Mouse (Mus musculus) c-Kit-positive CD71-positive TER-119-negative erythroid progenitor cells, embryonic 14.5 days (primary cell): ENCODE data around the gene Sgcb.

ENCODE experiments used
- DNase-seq: peaks from one replicate; pipeline ENCODE4 v3.0.0-alpha.2; 2013; ENCODE audit warnings: low read depth

Gene Sgcb

DNA sequence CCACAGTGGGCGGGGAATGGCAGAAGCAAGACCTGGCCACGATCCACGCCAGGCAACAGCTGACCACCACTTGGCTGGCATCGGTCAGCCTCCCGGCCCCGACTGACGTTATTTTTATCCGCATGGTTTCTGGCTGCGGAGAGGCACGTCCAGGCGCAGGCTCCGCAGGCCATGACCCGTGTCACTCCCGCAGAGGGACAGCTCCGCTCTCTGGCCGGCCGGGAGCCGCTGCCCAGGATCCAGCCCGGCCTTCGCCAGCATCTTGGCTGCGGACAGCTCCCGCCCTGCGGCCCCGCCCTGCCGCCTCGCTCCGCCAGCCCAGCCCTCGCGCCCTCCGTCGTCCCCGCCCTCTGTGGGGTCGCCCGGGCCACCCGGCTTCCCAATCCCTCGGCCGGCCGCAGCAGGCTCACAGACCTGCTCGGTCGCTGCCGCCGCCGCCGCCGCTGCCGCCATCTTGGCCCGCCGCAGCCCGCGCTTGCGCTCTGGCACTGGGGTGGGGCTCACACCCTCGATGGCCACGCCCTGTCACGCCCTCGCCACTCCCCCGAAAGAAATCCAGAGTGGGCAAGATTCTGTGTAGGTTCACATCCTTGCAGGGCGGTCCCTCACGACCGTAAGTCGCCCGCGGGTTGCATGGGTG is at the start of gene Sgcb:
Gene Sgcb (minus strand): TSS at position 530 of the 640 bp plus-strand sequence.
- no peak for DNase-seq

- DNase-seq: no peak
Measured at GRCm38 (mm10) chr5:73694254-73695015, 46.8 kb upstream of the Sgcb start.

DNA sequence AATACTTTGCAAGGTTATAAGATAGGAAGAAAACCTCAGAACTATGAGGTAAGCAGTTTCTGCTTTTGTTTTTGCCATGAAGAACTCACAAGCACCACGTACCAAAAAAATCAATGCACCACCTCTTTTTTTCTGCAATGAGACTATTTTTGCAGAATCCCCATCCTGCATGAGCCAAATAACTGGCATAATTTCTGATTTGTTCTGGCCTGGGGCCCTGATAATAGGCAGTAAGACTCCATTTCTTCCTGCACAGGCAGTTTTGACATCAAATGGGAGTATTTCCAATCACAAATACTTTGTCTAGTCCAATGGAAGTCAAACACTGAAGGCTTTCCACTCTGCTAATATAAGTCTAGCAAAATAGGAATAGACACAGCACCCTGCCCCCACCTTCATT is 46.2 kb upstream of the Sgcb start:
- DNase-seq: no peak

DNA sequence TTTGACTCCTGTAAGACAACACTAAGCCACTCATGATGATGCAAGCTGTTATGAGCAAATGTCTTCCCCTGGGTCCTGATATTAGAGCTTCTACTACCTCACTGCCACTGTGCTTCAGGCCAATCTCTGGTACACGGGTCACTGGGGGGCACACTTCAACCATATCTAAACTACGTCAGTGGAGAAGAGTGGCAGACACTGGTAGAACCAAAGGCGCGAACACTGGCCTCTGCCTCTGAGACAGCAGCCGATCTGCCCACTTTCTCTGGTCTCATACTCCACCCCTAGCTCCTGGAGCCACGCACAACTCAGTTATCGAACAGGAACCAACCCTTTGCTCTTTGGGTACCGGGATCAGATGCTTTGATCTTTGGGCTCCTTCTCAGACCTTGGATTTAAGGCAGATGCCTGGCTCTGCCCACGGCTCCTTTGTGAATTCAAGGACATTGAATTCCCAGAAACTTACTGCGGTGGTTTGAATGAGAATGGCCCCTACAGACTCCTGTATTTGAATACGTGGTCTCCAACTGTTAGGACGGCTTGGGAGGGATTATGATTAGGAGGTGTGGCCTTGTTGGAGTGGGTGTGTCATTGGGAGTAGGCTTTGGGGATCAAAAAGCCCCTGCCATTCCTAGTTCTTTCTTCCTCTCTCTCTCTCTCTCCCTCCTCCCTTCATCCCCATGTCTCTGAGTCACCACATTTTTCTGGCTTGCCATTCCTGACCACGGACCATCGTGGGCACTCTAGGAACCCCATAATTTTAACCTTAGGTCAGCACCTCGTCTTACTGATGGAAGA is 44.3 kb upstream of the Sgcb start:
- no peak for DNase-seq

GRCm38 (mm10) chr5:73690146-73690545 is 42.6 kb upstream of the Sgcb start:
- no peak for DNase-seq

DNA sequence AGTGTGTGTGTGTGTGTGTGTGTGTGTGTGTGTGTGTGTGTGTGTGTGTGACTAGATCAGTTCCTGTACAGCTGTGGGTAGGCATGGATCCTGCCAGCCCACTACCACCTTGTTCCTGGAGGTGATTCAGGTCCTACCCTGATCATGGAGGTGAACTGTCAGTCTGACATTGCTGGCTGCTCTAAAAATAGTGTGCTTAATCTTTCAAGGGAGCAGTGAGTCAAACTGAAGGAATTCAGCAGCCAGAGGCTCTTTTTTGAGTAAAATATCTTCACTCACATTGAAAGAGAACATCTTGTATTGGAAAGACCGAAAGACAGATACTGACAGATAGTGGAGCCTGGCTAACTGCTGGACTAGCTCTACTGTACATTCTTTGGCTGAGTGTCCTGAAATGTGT is 41.0 kb upstream of the Sgcb start:
- no peak for DNase-seq

DNA sequence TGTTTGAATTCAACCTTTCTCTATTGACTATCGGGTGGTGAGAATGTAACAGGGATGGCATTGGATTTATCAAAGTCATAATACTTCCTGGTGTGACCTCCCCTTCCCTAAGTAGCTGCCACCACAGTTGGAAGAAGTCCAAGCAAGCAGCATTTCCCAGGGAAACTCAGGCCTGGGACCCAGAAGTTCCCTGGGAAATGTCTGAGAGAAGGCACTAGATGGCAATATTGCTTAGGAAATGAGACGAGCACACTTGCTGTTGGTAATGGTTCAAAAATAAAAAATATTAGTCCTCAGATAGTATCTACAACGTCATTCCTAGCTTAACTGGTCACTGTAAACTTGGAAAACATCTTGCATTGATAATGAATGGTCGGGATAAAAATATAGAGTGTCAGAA is 38.6 kb upstream of the Sgcb start:
- DNase-seq: no peak

DNA sequence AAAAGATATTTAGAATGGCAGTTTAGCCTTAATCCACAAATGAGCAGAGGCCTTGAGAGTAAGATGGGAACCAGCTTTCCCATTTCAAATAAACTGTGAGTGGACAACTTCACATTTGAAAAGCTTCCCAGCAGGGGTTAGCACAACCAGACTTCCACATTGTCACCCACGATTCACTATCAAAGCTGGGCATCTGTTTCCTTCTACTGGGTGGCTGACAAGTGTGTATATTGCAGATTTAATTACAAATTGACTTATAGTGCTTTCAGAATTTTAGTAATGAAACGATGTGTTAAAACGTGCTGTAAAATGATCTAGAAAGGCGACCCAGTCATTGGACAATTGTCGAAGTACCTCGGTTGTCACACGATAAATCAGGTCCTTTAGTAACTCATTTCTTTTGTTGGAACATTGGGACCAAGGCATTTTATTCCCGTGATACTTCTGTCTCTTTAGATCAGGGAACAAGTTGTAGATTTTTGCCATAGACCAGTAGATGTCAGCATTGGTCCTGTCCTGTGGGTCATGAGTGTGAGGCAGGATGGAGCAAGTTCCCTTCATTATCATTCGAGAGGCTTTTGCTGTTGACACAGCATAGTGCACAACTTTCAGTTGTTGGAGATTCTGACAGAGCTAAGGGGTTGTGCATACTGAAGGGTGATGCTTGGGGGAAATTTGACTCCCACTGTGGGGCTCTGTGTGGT is 36.3 kb upstream of the Sgcb start:
- DNase-seq: no peak

- no peak for DNase-seq
Measured at GRCm38 (mm10) chr5:73683221-73683620, 35.6 kb upstream of the Sgcb start.

DNA sequence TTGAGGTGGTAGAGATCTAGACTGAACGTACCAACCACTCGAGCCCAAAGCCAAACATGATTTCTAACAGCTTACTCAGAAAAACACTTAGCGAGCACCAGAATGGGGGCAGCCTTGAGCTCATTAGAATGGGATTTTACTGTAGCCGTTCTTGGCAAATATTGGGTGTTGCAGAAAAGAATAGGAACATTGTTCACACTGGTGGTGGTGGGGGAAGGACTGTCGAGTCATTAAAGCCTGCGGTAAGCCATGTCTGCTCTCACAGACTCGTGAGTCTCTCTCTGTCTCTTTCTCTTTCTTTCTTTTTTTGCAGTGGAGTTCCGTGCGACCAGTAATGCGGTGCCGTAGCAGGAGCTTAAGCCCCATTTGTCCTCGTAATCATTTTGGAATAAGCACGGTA is 29.0 kb upstream of the Sgcb start:
- DNase-seq: no peak

GRCm38 (mm10) chr5:73675604-73676003 is 28.0 kb upstream of the Sgcb start:
- DNase-seq: no peak

- DNase-seq: no peak
Measured at GRCm38 (mm10) chr5:73669386-73669785, 21.8 kb upstream of the Sgcb start.

GRCm38 (mm10) chr5:73667877-73668276 is 20.3 kb upstream of the Sgcb start:
- DNase-seq: no peak

- no peak for DNase-seq
Measured at GRCm38 (mm10) chr5:73666695-73667094, 19.1 kb upstream of the Sgcb start.

- DNase-seq: no peak
Measured at GRCm38 (mm10) chr5:73651855-73652201, 4.2 kb upstream of the Sgcb start.

GRCm38 (mm10) chr5:73651061-73651854 is 3.7 kb upstream of the Sgcb start, which contains the start of gene Spata18:
Spata18 (plus strand) TSS chr5:73651379.
- no peak for DNase-seq

- no peak for DNase-seq
Measured at GRCm38 (mm10) chr5:73650365-73650964, 2.9 kb upstream of the Sgcb start.

DNA sequence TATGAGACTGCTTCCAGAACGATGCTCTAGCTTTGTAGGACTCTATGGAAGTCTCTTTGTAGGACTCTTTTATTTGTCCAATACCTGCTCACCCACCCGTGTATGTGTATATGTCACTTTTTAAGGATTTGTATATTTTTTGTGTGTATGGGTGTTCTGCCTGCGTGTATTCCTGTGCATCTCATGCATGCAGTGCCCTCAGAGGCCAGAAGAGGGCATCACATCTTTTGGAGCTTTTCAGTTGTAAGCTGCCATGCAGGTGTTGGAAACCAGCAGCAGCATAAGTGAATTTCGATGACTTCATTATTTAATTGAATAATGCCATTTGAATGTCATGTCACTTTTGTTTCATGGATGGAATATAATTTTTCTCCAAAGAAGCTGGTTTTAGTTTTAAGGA is 5.5 kb downstream of the Sgcb start:
- no peak for DNase-seq

GRCm38 (mm10) chr5:73641058-73641457 is 6.5 kb downstream of the Sgcb start:
- DNase-seq: no peak

GRCm38 (mm10) chr5:73637337-73638107 is 10.1 kb downstream of the Sgcb start:
- DNase-seq: no peak
